Mouse (Mus musculus) kidney, embryonic 14.5 days (tissue): ENCODE measurements around the gene Clec2l. TPM values are rescaled to one million over a fixed set of nuclear protein-coding genes. Genes with fewer than 3 reads are reported as not detected.

ENCODE experiments used
- ATAC-seq: fragments of 200-750 bp; cut with Nextera tagmentation; 2 replicates; pipeline ENCODE4 v1.8.0; 2017; ENCODE audit warnings: moderate number of reproducible peaks, mild to moderate bottlenecking, moderate TSS enrichment, moderate library complexity; ENCODE audit not compliant: low FRiP score, low TSS enrichment
- H3K27ac ChIP-seq: fragments of 300-500 bp; sonication (generic); 2 replicates; pipeline ENCODE4 v1.5.1; 2014; ENCODE audit warnings: low read depth, mild to moderate bottlenecking, low read length, moderate library complexity, mixed read lengths
- H3K27me3 ChIP-seq: fragments of 300-500 bp; sonication (generic); 2 replicates; pipeline ENCODE4 v1.6.1; 2014; ENCODE audit warnings: mild to moderate bottlenecking, low read length; ENCODE audit not compliant: control insufficient read depth, insufficient read depth
- H3K36me3 ChIP-seq: fragments of 300-500 bp; sonication (generic); 2 replicates; pipeline ENCODE4 v1.6.1; 2014; ENCODE audit warnings: low read length, mixed read lengths; ENCODE audit not compliant: control insufficient read depth, insufficient read depth
- H3K4me1 ChIP-seq: fragments of 300-500 bp; sonication (generic); 2 replicates; pipeline ENCODE4 v1.6.1; 2014; ENCODE audit warnings: low read length, mixed read lengths; ENCODE audit not compliant: control insufficient read depth, insufficient read depth
- H3K4me2 ChIP-seq: fragments of 300-500 bp; sonication (generic); replicated peaks from 2 replicates; pipeline ENCODE4 v1.6.1; 2014; ENCODE audit warnings: low read depth, mild to moderate bottlenecking, low read length
- H3K4me3 ChIP-seq: fragments of 300-500 bp; sonication (generic); 2 replicates; pipeline ENCODE4 v1.5.1; 2014; ENCODE audit warnings: mild to moderate bottlenecking, low read length
- H3K9ac ChIP-seq: fragments of 300-500 bp; sonication (generic); 2 replicates; pipeline ENCODE4 v1.6.1; 2014; ENCODE audit warnings: low read depth, mild to moderate bottlenecking, low read length, moderate library complexity
- H3K9me3 ChIP-seq: fragments of 300-500 bp; sonication (generic); 2 replicates; pipeline ENCODE4 v1.6.1; 2016; ENCODE audit warnings: low read length; ENCODE audit not compliant: control insufficient read depth
- WGBS: fragments of 180-500 bp; shearing (Covaris S2); extraction: QIAGEN DNeasy Blood & Tissue Kit; methylation state at CpG from one replicate; pipeline ENCODE4 v1.1.7; 2014; 5-methylcytosine and 5-hydroxymethylcytosine counted together
- polyA plus RNA-seq: library from polyadenylated mRNA; unstranded; fragments of >200 nt; fragmentation: Nextera tagmentation; extraction: Ambion mirVana; gene quantifications from 2 replicates; pipeline ENCODE4 v1.2.1, GENCODE M21; 2014

Clec2l gene
- polyA plus RNA-seq, 1 experiment from 2014 or later, result 1.1 TPM

- Histone ChIP-seq H3K36me3 (peaks cover 74% of the 10 kb centered on the region), H3K4me1 (no peaks in the 10 kb centered on the region), H3K9me3 (no peaks in the 10 kb centered on the region), H3K27ac (no peak overlapping the region), H3K4me2 (no peak overlapping the region), H3K27me3 (no peaks in the 10 kb centered on the region), H3K4me3 (no peak overlapping the region), H3K9ac (no peak overlapping the region)
- ATAC-seq, result no peak
- 58% methylated on average over 2 of the region's 2 CpGs for WGBS
These were observed 38.6 kb downstream of the Clec2l start for GRCm38 (mm10) chr6:38701421-38701820.

- Histone ChIP-seq H3K36me3 (peaks cover 73% of the 10 kb centered on the region), H3K27me3 (no peaks in the 10 kb centered on the region), H3K27ac (no peak overlapping the region), H3K4me3 (no peak overlapping the region), H3K4me2 (no peak overlapping the region), H3K9me3 (no peaks in the 10 kb centered on the region), H3K9ac (no peak overlapping the region), H3K4me1 (no peaks in the 10 kb centered on the region)
- 21% methylated on average over 6 of the region's 6 CpGs for WGBS
- ATAC-seq, result no peak
These were observed 40.0 kb downstream of the Clec2l start for GRCm38 (mm10) chr6:38702810-38703399.

- Histone ChIP-seq H3K9ac (no peak overlapping the region), H3K27ac (no peak overlapping the region), H3K4me1 (no peaks in the 10 kb centered on the region), H3K4me2 (no peak overlapping the region), H3K36me3 (peaks cover 73% of the 10 kb centered on the region), H3K9me3 (no peaks in the 10 kb centered on the region), H3K27me3 (no peaks in the 10 kb centered on the region), H3K4me3 (no peak overlapping the region)
- WGBS, result 88% methylated on average over 6 of the region's 6 CpGs
- ATAC-seq, result no peak
These were observed 40.7 kb downstream of the Clec2l start for GRCm38 (mm10) chr6:38703526-38703925.

GRCm38 (mm10) chr6:38704264-38704984 lies 41.6 kb downstream of the Clec2l start:
- Histone ChIP-seq H3K4me1 (no peaks in the 10 kb centered on the region), H3K36me3 (peaks cover 66% of the 10 kb centered on the region), H3K9ac (no peak overlapping the region), H3K27ac (no peak overlapping the region), H3K4me2 (no peak overlapping the region), H3K9me3 (no peaks in the 10 kb centered on the region), H3K27me3 (no peaks in the 10 kb centered on the region), H3K4me3 (no peak overlapping the region)
- ATAC-seq, result no peak
- WGBS, result 77% methylated on average over 7 of the region's 7 CpGs

- no peak overlapping the region for H3K9ac ChIP-seq
- 93% methylated on average over 3 of the region's 3 CpGs for WGBS
- H3K27ac ChIP-seq, result no peak overlapping the region
- H3K4me3 ChIP-seq, result no peak overlapping the region
- peaks cover 74% of the 10 kb centered on the region for H3K36me3 ChIP-seq
- no peaks in the 10 kb centered on the region for H3K9me3 ChIP-seq
- no peaks in the 10 kb centered on the region for H3K27me3 ChIP-seq
- ATAC-seq, result no peak
- H3K4me2 ChIP-seq, result no peak overlapping the region
- H3K4me1 ChIP-seq, result no peaks in the 10 kb centered on the region
These were observed 47.6 kb downstream of the Clec2l start for GRCm38 (mm10) chr6:38710449-38710848.

- Histone ChIP-seq H3K36me3 (peaks cover 88% of the 10 kb centered on the region), H3K9me3 (no peaks in the 10 kb centered on the region), H3K9ac (no peak overlapping the region), H3K27ac (no peak overlapping the region), H3K27me3 (no peaks in the 10 kb centered on the region), H3K4me2 (no peak overlapping the region), H3K4me1 (no peaks in the 10 kb centered on the region), H3K4me3 (no peak overlapping the region)
- no peak for ATAC-seq
- WGBS, result 82% methylated on average over 19 of the region's 19 CpGs
These were observed 51.4 kb downstream of the Clec2l start for GRCm38 (mm10) chr6:38713957-38714898.

- 0 out of 2 replicates have a peak, but pooled peaks have one; percentile 49 for ATAC-seq
- no peak overlapping the region for H3K4me2 ChIP-seq
- H3K27ac ChIP-seq, result no peak overlapping the region
- no peaks in the 10 kb centered on the region for H3K4me1 ChIP-seq
- H3K36me3 ChIP-seq, result peaks cover 91% of the 10 kb centered on the region
- WGBS, result 78% methylated on average over 16 of the region's 16 CpGs
- no peaks in the 10 kb centered on the region for H3K27me3 ChIP-seq
- H3K4me3 ChIP-seq, result no peak overlapping the region
- H3K9ac ChIP-seq, result no peak overlapping the region
- H3K9me3 ChIP-seq, result no peaks in the 10 kb centered on the region
These were observed 53.0 kb downstream of the Clec2l start for GRCm38 (mm10) chr6:38715881-38716280.

- no peak for ATAC-seq
- Histone ChIP-seq H3K27me3 (no peaks in the 10 kb centered on the region), H3K4me3 (no peak overlapping the region), H3K9ac (no peak overlapping the region), H3K27ac (no peak overlapping the region), H3K4me2 (no peak overlapping the region), H3K9me3 (no peaks in the 10 kb centered on the region), H3K36me3 (peaks cover 73% of the 10 kb centered on the region), H3K4me1 (no peaks in the 10 kb centered on the region)
- 94% methylated on average over 7 of the region's 7 CpGs for WGBS
These were observed 55.8 kb downstream of the Clec2l start for GRCm38 (mm10) chr6:38718625-38719024.
